Comparison of ENCODE assay signal across 14 mouse cellular contexts in the genomic region with DNA sequence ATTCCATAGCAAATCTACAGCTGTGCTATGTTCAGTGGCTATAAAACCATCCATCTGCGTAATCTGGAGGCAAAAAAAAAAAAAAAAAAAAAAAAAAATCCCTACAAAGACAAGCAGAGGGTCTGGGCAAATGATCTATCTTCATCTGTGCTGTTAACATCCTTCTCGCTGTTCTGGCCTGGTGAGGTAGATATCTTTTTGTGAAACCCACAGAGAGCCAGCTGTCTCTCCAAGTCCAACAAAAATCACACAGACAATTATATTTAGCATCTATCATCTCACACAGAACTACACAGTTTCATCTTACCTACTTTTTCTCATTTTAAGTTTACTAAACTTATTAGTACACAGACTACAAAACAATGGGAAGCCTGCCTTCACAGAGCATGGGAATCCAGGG.
"Had no signal": no experiment of that assay in that cellular context is flagged by ENCODE, and none has a peak within 500 bp of the region (broad histone marks: within the 10 kb centered on the region; RNA-seq: fewer than 3 reads in every experiment).

No protein-coding gene starts in this region.

- DNase-seq: retina, postnatal 1 day; right cerebral cortex, adult 18-20 months; right cerebral cortex, postnatal 14 days; right cerebral cortex, postnatal 4 days; spleen, adult 18-20 months; thymus, adult 18-20 months; thymus, adult 2 months; thymus, postnatal 14 days; thymus, postnatal 25 days; thymus, postnatal 36 days; thymus, postnatal 4 days had no signal

- H3K4me3 ChIP-seq: neural tube, embryonic 15.5 days; stomach, embryonic 15.5 days had no signal

- H3K27ac ChIP-seq: neural tube, embryonic 15.5 days; stomach, embryonic 15.5 days; stomach, postnatal 0 days had no signal
